Mouse (Mus musculus): Measurements from ENCODE around the gene Fcer1g.
A peak's percentile ranks its signal among the peaks of the same experiment; 100 is the strongest.

Gene Fcer1g

DNA sequence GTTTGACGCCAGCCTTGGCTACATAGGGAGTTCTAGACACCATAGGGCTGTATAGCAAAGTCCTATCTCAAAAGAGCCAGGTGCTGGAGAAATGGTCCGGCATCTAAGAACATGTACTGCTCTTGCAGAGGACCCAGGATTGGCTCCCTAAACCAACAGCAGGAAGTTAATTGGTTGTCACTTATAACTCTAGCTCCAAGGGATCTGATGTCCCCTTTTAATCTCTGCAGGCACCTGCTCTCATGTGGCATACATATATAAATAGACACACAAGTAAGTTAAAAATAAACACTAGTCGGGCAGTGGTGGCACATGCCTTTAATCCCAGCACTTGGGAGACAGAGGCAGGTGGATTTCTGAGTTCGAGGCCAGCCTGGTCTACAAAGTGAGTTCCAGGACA lies 1.6 kb upstream of the Fcer1g start:
- TF ChIP-seq GATA4 (IDR thresholded peaks at IDR 0.05; ENCODE audit: insufficient replicate concordance, low read length), result no peak

DNA sequence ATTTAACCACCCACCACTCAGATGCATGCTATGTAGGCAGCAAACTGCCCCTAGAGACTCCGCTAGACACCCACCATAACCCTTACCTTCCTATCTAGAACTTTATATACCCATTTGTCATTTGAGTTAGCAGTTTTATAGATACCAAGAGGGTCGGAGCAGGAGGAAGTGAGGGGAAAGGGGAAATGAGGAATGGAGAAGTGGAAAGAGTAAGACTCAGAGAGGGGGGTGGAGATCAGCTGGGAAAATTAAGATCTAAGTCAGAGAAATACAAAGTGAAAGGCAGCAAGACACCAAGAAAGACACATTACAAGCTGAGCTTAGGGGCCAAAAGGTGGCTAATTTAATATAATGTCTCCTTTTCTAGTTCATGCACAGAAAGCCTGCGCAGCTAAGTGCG lies 373 bp upstream of the Fcer1g start:
- no peak for TF ChIP-seq GATA4 (IDR thresholded peaks at IDR 0.05; ENCODE audit: insufficient replicate concordance, low read length)

DNA sequence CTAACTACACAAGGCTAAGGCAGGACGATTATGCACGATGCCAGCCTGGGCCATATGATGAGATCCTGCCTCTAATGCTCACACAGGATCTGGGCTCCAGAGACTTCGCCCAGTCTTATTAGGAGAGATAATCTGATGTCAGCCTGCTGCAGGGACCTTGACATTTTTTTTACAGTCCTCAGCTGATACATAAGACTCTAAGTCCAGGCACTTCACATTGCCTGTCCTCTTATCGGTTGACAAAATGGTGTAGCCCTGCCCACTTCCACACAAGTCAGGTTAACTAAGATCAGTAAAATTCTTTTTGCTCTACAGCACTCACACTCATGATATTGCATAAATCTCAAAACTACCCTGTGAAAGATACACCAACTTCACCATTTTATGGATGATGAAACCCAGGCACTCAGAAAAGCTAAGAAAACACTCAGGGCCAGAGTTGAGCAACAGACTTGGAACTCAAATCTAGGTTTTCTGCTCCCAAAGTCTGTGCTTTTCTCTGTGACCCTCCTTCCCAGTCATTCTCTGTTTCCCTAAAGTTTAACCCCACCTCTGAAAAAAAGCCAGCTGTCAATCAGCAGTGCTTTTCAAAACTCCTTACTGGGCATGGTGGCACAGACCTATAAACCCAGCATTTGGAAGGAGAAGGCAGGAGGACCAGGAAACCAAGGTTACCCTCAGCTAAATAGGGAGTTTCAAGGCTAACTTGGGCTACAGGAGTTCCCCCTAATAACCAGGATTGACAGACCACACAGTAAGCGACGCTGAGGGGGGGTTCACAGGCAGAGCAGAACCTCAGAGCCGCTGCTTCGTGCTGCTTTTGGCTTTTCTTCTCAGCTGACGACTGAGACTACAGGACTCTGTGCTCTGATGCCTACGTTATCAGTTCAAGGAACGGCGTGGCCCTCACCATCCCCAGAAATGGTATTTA lies 1.1 kb downstream of the Fcer1g start:
- no peak for TF ChIP-seq GATA4 (IDR thresholded peaks at IDR 0.05; ENCODE audit: insufficient replicate concordance, low read length)

DNA sequence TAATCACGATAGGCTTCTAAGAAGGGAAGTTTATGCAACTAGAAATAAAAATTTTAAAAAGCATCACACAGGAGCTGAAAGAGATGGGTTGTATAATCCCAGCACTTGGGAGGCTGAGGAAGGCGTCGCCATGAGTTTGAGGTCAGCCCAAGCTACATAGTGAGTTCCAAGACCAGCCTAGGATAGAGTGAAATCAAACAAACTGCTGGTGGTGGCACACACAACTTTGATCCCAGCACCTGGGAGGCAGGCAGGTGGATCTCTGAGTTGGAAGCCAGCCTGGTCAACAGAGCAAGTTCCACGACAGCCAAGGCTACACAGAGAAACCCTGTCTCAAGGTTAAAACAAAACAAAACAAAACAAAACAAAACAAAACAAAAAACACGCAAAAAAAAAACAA lies 1.8 kb downstream of the Fcer1g start:
- no peak for TF ChIP-seq GATA4 (IDR thresholded peaks at IDR 0.05; ENCODE audit: insufficient replicate concordance, low read length)

DNA sequence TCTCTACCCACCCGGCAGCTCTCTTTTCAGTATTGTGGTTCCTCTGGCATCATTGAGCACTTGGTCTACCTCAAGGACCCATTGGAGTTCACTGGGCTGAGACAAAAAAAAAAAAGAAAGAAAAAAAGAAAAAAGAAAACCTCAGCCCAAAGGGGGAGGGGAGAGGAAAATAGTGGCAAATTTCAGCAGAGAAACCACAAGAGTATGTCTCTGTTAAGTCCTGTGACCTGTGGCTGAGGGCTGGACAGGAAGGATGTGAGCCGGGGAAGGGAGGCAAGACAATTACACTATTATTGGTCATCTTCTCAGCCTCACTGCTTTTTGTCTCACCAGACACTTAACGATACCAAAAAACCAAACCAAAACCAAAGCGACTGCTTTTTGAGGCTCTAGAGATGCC lies 2.3 kb downstream of the Fcer1g start:
- no peak for TF ChIP-seq GATA4 (IDR thresholded peaks at IDR 0.05; ENCODE audit: insufficient replicate concordance, low read length)

DNA sequence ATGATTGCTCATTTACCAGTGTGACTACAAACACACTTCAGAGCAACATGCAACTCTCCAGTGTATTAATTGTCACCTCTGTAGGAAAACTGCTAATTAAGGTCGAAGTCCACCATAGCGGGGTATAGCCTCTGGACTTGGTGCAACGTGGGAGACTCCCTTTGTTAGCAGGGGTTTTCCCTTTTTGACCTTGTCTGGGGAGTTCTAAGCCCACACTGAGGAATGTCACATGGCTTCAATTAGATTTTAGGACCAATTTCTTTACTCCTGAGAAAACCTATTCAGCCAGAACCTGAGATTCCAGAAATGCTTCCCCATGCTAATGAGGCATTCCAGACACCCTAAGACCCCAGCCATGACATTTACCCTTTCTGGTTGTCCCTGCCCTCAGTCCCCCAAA lies 4.0 kb downstream of the Fcer1g start:
- no peak for TF ChIP-seq GATA4 (IDR thresholded peaks at IDR 0.05; ENCODE audit: insufficient replicate concordance, low read length)

DNA sequence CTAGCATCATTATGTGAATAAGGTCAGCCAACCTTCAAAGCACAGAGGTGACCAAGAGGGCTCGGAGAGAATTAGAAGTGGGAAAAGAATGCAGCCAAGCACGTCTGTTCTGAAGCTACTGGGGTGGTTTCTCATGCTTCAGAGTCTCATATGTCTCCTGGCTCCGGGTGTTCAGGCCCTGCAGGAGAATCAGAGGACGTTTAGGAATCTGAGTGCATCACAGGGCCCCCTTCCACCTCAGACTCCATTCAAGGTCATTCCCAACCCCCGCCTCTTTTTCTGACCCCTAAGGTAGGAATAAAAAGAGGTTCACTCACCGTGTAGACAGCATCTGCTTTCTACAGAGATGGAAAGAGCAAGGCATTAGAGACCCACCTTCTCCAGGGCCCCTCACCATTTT lies 4.4 kb downstream of the Fcer1g start:
- TF ChIP-seq GATA4 (IDR thresholded peaks at IDR 0.05; ENCODE audit: insufficient replicate concordance, low read length), result no peak

DNA sequence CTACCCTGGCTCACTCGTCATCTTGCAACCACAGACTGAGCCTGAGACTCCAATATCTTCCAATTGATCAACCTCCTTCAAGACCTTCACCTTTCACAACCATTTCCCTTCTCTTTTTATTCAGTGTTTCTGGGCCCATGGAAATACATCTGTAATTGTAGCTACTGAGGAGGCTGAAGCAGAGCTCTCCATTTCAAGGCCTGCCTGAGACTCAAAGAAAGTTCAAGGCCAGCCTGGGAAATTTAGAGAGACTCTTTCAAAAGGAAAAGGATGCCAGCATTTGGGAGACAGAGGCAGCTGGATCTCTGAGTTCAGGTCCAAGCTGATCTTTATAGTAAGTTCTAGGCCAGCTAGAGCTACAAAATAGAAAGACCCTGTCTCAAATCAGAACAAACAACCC lies 6.3 kb downstream of the Fcer1g start:
- TF ChIP-seq GATA4 (IDR thresholded peaks at IDR 0.05; ENCODE audit: insufficient replicate concordance, low read length), result no peak

DNA sequence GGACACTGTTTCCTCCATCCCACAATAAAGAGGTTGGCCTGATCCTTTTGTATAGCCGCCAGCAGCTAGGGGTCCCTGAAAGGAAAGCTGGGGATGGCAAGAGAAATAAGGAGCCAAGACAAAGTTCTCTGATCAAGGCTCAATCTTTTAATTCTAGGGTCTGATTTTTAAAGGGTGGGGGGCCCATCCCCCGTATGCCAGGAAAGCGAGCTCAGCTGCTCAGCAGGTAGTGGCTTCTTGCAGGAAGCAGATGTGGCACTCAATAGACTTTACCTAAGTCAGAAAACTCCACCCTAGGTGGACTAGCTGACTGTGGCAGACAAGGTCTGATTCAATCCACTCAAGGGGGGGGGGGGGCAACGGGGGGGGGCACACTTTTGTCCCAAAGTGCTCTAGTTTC lies 7.4 kb downstream of the Fcer1g start:
- TF ChIP-seq GATA4 (IDR thresholded peaks at IDR 0.05; ENCODE audit: insufficient replicate concordance, low read length), result no peak

DNA sequence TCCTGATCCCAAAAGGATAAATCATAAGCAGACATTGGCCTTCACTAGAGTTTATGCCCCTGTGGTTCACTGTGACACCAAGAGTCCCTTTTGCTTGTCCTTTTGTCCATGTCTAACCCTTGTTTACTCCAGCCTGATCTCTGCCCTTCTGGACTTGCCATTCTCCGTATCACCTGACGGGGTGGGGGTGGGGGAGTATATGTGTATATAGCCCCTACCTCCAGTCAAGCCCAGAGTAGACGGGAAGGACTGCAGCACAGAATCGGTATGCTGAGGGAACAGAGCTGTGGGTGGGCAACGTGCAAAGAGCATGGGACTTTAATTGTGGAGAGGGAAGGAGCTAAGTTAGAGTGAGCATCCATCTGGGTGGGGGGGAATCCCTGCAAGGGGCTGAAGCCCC lies 9.3 kb downstream of the Fcer1g start, which contains the start of gene Apoa2:
Gene Apoa2, plus strand, starts transcription at position 198 of the 400 bp plus-strand sequence.
- TF ChIP-seq GATA4 (IDR thresholded peaks at IDR 0.05; ENCODE audit: insufficient replicate concordance, low read length), result no peak

DNA sequence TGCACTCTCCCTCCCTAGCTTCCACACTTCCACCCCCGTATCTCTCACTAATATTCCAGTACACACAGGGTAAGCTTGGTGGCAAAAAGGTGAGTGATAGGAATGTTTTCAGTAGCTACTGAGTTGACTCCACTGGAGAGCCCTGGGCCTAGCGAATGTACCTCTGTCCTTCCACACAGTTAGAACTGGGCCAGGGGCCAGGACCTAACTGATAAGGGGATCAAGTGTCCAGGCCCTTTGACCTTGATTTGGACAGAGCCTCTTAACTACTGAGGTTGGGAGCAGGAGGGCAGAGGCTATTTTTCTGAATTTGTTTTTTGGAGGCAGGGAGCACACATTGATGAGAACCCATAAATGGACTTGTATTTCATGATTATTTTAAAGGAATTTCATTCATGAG lies 10.4 kb downstream of the Fcer1g start:
- peak; percentile 98 for TF ChIP-seq GATA4 (IDR thresholded peaks at IDR 0.05; ENCODE audit: insufficient replicate concordance, low read length)

DNA sequence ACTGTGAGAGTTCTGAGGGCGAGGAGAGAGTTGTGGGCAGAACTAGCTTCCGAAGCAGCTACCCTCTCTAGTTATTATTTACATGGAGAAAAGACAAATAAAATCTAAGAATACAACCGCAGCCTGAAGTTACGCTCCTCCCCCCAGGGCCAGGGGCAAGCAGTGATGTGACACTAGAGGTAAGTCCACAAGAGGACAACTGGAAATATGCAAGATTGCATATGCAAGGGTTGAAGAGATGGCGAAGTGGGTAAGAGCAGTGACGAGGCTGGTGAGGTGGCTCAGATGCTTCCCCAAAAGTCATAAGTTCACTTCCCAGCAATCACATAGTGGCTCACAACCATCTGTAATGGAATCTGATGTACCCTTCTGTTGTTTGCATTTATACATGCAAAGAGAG lies 11.0 kb downstream of the Fcer1g start:
- no peak for TF ChIP-seq GATA4 (IDR thresholded peaks at IDR 0.05; ENCODE audit: insufficient replicate concordance, low read length)

DNA sequence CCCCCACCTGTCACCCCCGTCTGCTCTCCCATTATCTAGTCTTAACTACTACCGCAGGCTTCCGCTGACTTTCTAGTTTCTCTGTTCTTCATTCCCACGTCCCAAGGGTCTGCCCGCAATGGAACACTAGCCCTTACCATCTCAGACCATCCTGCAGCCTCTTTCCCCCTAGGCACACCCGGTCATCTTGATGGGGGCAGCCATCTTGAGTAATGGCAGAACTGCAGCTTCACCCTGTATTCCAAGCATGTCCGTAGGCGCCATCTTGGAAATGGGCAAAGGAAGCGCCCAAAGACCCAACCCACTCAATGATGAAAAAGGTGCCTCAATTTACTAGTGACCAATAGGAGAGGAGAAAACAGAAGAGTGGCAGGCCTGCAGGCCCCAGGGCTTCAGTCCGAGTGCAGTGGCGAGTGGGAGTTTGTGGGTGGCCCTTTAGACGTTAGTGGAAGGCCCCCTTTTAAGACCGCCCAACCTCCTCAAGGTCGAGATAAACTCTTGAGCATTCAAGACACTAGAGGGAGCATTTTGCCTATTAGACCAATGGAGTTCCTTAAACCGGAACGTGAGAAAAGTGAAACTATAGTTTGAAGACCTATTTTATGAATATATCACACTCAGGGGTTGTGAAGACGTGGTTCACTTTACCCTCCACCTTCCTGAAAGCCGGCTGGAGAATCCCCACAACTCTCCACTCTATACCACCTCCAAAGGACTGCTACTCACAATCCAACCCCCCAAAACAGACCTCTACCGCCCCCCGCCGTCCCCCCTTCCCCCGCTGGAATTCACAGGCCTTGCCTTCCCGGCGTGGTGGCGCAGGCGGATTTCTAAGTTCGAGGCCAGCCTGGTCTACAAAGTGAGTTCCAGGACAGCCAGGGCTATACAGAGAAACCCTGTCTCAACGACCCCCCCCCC lies 11.7 kb downstream of the Fcer1g start, which contains the start of gene Tomm40l:
Gene Tomm40l, minus strand, starts transcription at position 277 of the 918 bp plus-strand sequence.
- peak; percentile 35; the same call in 1 of the 2 replicates for TF ChIP-seq GATA4 (IDR thresholded peaks at IDR 0.05; ENCODE audit: insufficient replicate concordance, low read length)

DNA sequence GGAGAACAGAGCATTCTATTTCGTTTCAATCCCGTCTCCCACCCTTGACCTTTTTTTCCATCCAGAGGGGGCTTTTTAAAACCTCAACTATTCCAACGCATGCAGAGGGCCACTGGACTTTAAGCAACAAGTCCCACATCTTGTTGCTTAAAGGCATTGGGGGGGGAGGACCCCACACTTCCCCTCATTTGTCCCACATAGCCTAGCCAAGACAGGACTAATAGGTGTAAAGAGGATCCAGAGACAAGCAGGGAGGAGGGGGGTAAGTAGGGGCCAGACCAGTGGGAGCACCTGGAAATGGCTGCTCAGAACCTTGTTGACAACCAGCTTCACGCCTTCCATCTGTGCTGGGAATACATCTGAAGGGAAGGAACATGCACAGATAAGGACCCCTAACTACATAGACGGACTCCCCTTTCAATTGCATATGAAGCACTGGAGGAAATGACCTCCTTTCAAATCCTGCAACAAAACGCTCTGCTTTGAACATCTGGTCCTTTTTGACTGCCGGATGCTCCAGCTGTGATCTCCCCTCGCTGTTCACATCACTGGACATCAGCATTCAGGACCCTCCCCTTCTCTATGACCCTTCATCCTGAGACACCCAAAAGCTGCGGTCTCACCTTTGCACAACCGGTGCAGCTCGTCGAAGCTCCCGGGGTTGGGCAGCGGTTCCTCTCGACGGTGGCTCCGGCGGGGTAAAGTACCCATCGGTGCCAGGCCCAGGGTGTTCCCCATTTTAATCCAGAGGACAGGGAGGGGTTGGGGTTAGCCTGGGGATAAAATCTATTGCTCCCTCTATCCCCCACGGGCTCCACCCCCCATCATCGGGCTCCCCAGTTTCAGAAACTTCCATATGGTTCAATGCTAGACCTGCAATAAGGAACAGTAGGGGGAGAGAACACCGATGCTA lies 12.6 kb downstream of the Fcer1g start:
- TF ChIP-seq GATA4 (IDR thresholded peaks at IDR 0.05; ENCODE audit: insufficient replicate concordance, low read length), result no peak

DNA sequence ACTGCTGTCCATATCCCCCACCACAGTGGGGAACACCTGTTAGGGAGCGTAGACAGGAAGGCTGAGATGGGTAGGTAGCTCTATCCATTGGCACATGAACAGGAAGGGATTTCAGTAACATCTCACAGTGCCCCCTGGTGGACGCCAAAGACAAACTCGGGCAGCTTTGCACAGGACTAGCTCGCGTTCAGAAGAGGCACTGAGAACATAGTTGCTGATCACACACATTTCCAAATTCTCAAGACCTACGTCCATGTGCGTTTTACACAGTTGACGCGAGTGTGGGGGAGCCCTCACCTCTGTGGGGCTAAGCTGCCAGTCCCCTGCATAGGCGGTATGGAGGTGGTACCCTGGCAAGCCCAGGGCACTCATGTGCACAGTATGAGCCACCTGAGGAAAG lies 13.3 kb downstream of the Fcer1g start:
- no peak for TF ChIP-seq GATA4 (IDR thresholded peaks at IDR 0.05; ENCODE audit: insufficient replicate concordance, low read length)
